Mouse (Mus musculus) brain, embryonic 14.5 days (tissue): ENCODE data around the gene Dnajc21. TPM values are rescaled to one million over a fixed set of nuclear protein-coding genes. Genes with fewer than 3 reads are reported as not detected.

ENCODE experiments used
- DNase-seq: peaks from one replicate; pipeline ENCODE4 v3.0.0-alpha.2; 2011; ENCODE audit warnings: low read depth
- CTCF ChIP-seq: fragments of 200-500 bp; IDR thresholded peaks from 2 replicates; pipeline ENCODE4 v1.5.1; 2012; ENCODE audit warnings: inconsistent platforms, mild to moderate bottlenecking, moderate library complexity, borderline replicate concordance; ENCODE audit not compliant: insufficient read depth, insufficient read length; ENCODE audit errors: extremely low read depth
- POLR2A ChIP-seq: fragments of 200-500 bp; IDR thresholded peaks from 2 replicates; pipeline ENCODE4 v1.6.1; 2012; ENCODE audit warnings: mild to moderate bottlenecking, inconsistent platforms, borderline replicate concordance; ENCODE audit not compliant: poor library complexity, insufficient read depth, insufficient read length, severe bottlenecking; ENCODE audit errors: extremely low read depth
- polyA plus RNA-seq: library from polyadenylated mRNA; depleted of rRNA; stranded (reverse); fragments of >200 nt; gene quantifications from 2 replicates; pipeline ENCODE4 v1.2.3, GENCODE M21; 2012; rRNA removed

Gene Dnajc21
- polyA plus RNA-seq, 1 experiment: 12.6 TPM

GRCm38 (mm10) chr15:10426124-10426523, 44.2 kb downstream of the Dnajc21 start:
- no peak for DNase-seq
- TF ChIP-seq POLR2A: no peak
- no peak for TF ChIP-seq CTCF

DNA sequence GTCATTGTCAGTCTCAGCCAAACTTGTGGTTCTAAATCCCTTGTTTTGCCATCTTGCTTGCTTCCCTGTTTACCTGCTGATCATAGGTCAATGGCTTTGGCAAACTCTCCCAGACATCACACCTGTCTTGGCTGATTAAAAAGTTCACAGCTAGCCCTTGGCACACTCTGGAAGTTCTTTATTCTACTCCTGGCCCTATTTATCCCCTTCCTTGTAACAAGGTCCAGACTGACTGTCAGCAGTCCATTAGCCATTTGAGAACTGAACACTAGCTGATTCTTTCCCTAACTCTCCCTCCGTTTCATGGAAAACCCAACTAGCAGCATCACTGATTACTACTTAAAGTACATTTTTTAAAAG, 48.6 kb downstream of the Dnajc21 start:
- no peak for DNase-seq
- TF ChIP-seq POLR2A: no peak
- no peak for TF ChIP-seq CTCF

DNA sequence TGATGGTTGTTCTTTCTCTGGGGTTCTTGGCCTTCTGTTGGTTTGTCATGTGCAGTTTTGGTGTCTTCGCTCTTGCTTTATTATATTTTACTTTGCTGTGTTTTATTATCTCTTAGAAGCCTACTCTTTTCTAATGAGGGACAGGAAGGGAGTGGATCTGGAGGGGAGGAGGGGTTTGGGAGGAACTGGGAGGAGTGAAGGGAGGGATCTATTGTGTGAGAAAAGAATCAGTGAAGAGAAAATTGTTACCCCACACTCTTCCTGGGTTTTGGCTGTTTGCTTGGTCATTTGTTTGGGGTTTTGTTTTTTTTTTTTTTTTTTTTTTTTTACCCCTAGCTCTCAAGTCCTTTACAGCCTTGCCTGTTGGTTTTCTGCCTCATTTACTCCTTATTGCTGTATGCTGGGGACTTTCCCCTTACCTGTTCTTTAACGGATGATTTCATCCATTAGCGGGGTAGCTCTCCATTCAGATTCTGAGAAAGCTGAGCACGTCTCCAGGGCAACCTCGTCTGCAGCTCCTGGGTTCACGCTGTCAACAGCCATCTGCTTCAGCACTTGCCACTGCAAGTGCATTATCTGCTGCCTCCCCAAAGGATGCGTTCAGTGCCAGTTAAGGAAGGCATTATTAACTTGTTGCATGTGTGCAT, 49.1 kb downstream of the Dnajc21 start:
- TF ChIP-seq CTCF (no peak), POLR2A (no peak)
- DNase-seq: peak; percentile 92

DNA sequence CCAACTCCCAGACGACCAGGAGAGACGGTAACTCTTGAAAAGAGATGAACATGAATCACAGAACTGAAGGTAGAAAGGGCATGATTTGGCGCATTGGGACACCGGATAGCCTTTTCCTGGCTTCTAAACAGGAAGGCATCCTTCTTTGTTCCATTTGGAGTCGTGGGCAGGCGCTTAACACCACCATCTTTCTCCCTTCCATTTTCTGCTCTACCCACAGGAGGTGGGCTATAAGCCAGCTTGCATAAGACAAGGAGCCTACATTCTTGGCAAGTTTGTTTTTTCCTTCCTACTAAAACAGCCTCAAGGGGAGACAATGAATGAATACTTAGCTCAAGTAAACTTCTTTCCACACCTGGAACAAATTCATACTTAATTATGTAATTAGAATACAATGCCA, 56.7 kb downstream of the Dnajc21 start:
- no peak for DNase-seq
- no peak for TF ChIP-seq POLR2A

GRCm38 (mm10) chr15:10410881-10411280, 59.4 kb downstream of the Dnajc21 start:
- TF ChIP-seq POLR2A (no peak), CTCF (no peak)
- DNase-seq: no peak

GRCm38 (mm10) chr15:10409842-10410241, 60.5 kb downstream of the Dnajc21 start:
- TF ChIP-seq CTCF: no peak
- no peak for TF ChIP-seq POLR2A
- DNase-seq: no peak

GRCm38 (mm10) chr15:10400415-10400814, 69.9 kb downstream of the Dnajc21 start:
- peak; percentile 63 for DNase-seq
- TF ChIP-seq CTCF: peak; percentile 4; the same call in 1 of the 2 replicates
- TF ChIP-seq POLR2A: no peak

DNA sequence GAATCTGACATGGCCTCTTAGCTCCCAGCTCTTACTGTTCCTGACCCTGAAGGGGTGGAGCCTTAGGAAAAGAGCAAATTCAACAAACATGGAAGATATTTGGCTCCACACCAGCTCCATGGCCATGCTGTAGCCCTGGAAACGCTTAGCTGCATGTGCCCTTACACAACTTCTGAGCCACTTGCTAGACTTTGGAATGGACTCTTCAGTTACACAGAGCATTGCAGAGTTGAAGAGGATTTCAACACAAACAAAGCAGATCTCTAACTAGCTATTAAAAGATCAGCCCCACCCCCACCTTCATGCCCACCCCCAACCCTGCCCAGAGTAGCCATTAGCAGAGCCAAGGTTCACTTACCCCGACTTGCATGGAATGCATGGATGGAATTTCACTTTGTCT, 70.5 kb downstream of the Dnajc21 start:
- DNase-seq: peak; percentile 7
- TF ChIP-seq POLR2A (no peak), CTCF (no peak)

Other genes starting within 250 kb of the Dnajc21 start
- gene Gm21973, start 145.1 kb downstream of the Dnajc21 start, polyA plus RNA-seq: not detected in 2 replicates
- gene Agxt2, start 112.0 kb downstream of the Dnajc21 start, polyA plus RNA-seq: not detected in 2 replicates
- 20.3 and 21.5 TPM in 2 replicates for gene Brix1, start 15.4 kb upstream of the Dnajc21 start, polyA plus RNA-seq
- 22.0 and 29.5 TPM in 2 replicates for gene Rad1, start 15.5 kb upstream of the Dnajc21 start, polyA plus RNA-seq
- not detected in 2 replicates for gene Ttc23l, start 88.2 kb upstream of the Dnajc21 start, polyA plus RNA-seq
- gene Rai14, start 244.1 kb upstream of the Dnajc21 start, polyA plus RNA-seq: 13.6 and 18.9 TPM in 2 replicates